Mouse (Mus musculus) kidney, postnatal 4 days (tissue): ENCODE measurements around the gene Gm49320.

Experiments
- DNase-seq, 2 experiments: peaks; one replicate each; pipeline ENCODE4 v3.0.0; 2021; ENCODE audit warnings: mixed read lengths in 2 of 2

The Gm49320 gene

GRCm38 (mm10) chr8:4259125-4259804 is 20.6 kb downstream of the Gm49320 start, which contains the start of gene Ctxn1:
TSS of gene Ctxn1 (minus strand) at chr8:4259274.
- DNase-seq: peak; percentile 98

DNA sequence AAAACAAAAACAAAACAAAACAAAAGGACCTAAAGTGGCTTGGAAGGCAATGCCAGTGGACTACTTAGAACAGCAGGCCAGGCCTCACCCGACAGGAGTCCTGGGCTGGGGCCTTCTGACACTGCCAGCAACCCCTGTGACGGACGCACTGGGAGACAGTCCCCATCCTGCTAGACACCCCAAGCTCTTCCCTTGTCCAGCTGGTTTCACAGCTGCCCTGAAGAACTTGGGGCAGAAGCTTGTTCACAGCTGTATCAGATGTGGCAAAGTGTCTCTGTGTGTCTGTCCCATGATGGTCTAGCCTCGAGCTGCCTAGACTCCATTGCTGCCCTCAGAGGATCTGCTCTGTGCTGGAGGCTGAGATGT is 21.1 kb downstream of the Gm49320 start:
- DNase-seq: no peak

GRCm38 (mm10) chr8:4263105-4263791 is 24.6 kb downstream of the Gm49320 start:
- DNase-seq: no peak

- no peak for DNase-seq
Measured at GRCm38 (mm10) chr8:4265160-4265914, 26.7 kb downstream of the Gm49320 start.

DNA sequence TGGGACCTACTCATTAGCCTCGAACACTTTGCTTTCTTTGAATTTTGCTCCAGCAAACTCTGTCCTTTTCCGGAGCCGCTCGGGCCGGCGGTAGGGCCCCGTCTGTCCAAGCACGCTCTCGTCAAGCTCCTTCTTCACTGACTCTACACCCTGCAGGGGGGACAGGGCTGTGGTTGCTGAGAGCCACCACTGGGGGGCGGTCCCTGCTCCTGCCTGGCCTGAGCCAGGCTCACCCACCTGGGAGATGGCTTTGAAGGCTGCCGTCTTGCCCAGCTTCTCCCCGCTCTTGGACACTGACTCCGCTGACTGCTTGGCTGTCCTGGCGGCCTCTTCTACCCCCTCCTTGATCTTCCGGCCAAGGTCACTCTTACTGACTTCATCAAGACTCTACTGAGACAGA is 29.0 kb downstream of the Gm49320 start:
- DNase-seq: peak; percentile 51 to 62

- DNase-seq: no peak
Measured at GRCm38 (mm10) chr8:4269609-4270008, 30.9 kb downstream of the Gm49320 start.

- peak; percentile 98 for DNase-seq
Measured at GRCm38 (mm10) chr8:4275275-4276110, 36.8 kb downstream of the Gm49320 start, which contains the start of gene Timm44. TSS of gene Timm44 (minus strand) at chr8:4275913.

GRCm38 (mm10) chr8:4276111-4276465 is 37.4 kb downstream of the Gm49320 start:
- no peak for DNase-seq

DNA sequence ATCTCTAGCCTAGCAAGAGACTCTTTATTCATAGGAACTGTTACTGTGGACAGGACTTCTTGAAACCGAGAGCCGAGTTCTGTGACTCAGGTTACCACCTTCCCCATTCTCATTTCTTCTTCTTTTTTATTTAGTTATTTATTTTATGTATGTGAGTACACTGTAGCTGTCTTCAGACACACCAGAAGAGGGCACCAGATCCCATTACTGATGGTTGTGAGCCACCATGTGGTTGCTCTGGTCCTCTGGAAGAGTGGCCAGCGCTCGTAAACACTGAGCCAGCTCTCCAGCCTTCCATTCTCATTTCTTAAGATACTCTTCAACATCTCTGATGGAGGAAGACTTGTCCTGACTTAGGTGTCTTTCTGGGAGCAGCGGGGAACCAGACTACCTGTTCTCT is 54.1 kb downstream of the Gm49320 start:
- no peak for DNase-seq

GRCm38 (mm10) chr8:4297822-4298221 is 59.2 kb downstream of the Gm49320 start:
- DNase-seq: no peak
